Mouse (Mus musculus): ENCODE measurements at regions not wholly inside any gene's neighbourhood (a gene's known extent, or its start where the extent isn't known, plus 50 kb on each side); places are given as distances from the start of the nearest gene placed in this dataset.
A peak's percentile ranks its signal among the peaks of the same experiment; 100 is the strongest.

GRCm38 (mm10) chr2:166346421-166347182, 191.1 kb upstream of the Sulf2 start:
- no peak overlapping the region for H3K27ac ChIP-seq (ENCODE audit: control insufficient read depth, insufficient read depth, low read length)
- WGBS, result 72% methylated on average over 18 of the region's 18 CpGs
- no peaks in the 10 kb centered on the region for H3K36me3 ChIP-seq (ENCODE audit: control insufficient read depth, insufficient read depth, low read length)
- DNase-seq, result no peak
- TF ChIP-seq CTCF (IDR thresholded peaks at IDR 0.05; ENCODE audit: borderline replicate concordance, control insufficient read depth, extremely low read depth, insufficient read depth, low read length, poor library complexity) (no peak), POLR2A (IDR thresholded peaks at IDR 0.05; ENCODE audit: control insufficient read depth, extremely low read depth, insufficient read depth, low read length, poor library complexity) (no peak)
- no peaks in the 10 kb centered on the region for H3K4me1 ChIP-seq (replicated peaks; ENCODE audit: control insufficient read depth, insufficient read depth, low read length)
- no peak overlapping the region for H3K4me3 ChIP-seq (ENCODE audit: control insufficient read depth, insufficient read depth, low read length)
- H3K27me3 ChIP-seq (ENCODE audit: control insufficient read depth, insufficient read depth, low read length), result no peaks in the 10 kb centered on the region

- WGBS, result 95% methylated on average over 10 of the region's 10 CpGs
Measured at GRCm38 (mm10) chr2:166343551-166344340, 188.3 kb upstream of the Sulf2 start.

GRCm38 (mm10) chr2:166342407-166342806, 186.9 kb upstream of the Sulf2 start:
- no peaks in the 10 kb centered on the region for H3K36me3 ChIP-seq (ENCODE audit: control insufficient read depth, insufficient read depth, low read length)
- no peak overlapping the region for H3K27ac ChIP-seq (ENCODE audit: control insufficient read depth, insufficient read depth, low read length)
- TF ChIP-seq POLR2A (IDR thresholded peaks at IDR 0.05; ENCODE audit: control insufficient read depth, extremely low read depth, insufficient read depth, low read length, poor library complexity), result no peak
- TF ChIP-seq CTCF (IDR thresholded peaks at IDR 0.05; ENCODE audit: borderline replicate concordance, control insufficient read depth, extremely low read depth, insufficient read depth, low read length, poor library complexity), result no peak
- H3K27me3 ChIP-seq (ENCODE audit: control insufficient read depth, insufficient read depth, low read length), result no peaks in the 10 kb centered on the region
- no peak for DNase-seq
- no peaks in the 10 kb centered on the region for H3K4me1 ChIP-seq (replicated peaks; ENCODE audit: control insufficient read depth, insufficient read depth, low read length)
- WGBS, result 87% methylated on average over 9 of the region's 9 CpGs
- no peak overlapping the region for H3K4me3 ChIP-seq (ENCODE audit: control insufficient read depth, insufficient read depth, low read length)

More at GRCm38 (mm10) chr2:166343551-166344340, 188.3 kb upstream of the Sulf2 start:
- no peak for DNase-seq
- H3K4me3 ChIP-seq (ENCODE audit: control insufficient read depth, insufficient read depth, low read length), result no peak overlapping the region
- no peak overlapping the region for H3K27ac ChIP-seq (ENCODE audit: control insufficient read depth, insufficient read depth, low read length)
- H3K36me3 ChIP-seq (ENCODE audit: control insufficient read depth, insufficient read depth, low read length), result no peaks in the 10 kb centered on the region
- H3K4me1 ChIP-seq (replicated peaks; ENCODE audit: control insufficient read depth, insufficient read depth, low read length), result no peaks in the 10 kb centered on the region
- no peaks in the 10 kb centered on the region for H3K27me3 ChIP-seq (ENCODE audit: control insufficient read depth, insufficient read depth, low read length)
- no peak for TF ChIP-seq CTCF (IDR thresholded peaks at IDR 0.05; ENCODE audit: borderline replicate concordance, control insufficient read depth, extremely low read depth, insufficient read depth, low read length, poor library complexity)
- TF ChIP-seq POLR2A (IDR thresholded peaks at IDR 0.05; ENCODE audit: control insufficient read depth, extremely low read depth, insufficient read depth, low read length, poor library complexity), result no peak

GRCm38 (mm10) chr2:166340196-166340595, 184.7 kb upstream of the Sulf2 start:
- H3K4me1 ChIP-seq (replicated peaks; ENCODE audit: control insufficient read depth, insufficient read depth, low read length), result no peaks in the 10 kb centered on the region
- TF ChIP-seq POLR2A (IDR thresholded peaks at IDR 0.05; ENCODE audit: control insufficient read depth, extremely low read depth, insufficient read depth, low read length, poor library complexity) (no peak), CTCF (IDR thresholded peaks at IDR 0.05; ENCODE audit: borderline replicate concordance, control insufficient read depth, extremely low read depth, insufficient read depth, low read length, poor library complexity) (no peak)
- H3K4me3 ChIP-seq (ENCODE audit: control insufficient read depth, insufficient read depth, low read length), result no peak overlapping the region
- 95% methylated on average over 9 of the region's 9 CpGs for WGBS
- no peaks in the 10 kb centered on the region for H3K27me3 ChIP-seq (ENCODE audit: control insufficient read depth, insufficient read depth, low read length)
- H3K27ac ChIP-seq (ENCODE audit: control insufficient read depth, insufficient read depth, low read length), result no peak overlapping the region
- no peak for DNase-seq
- H3K36me3 ChIP-seq (ENCODE audit: control insufficient read depth, insufficient read depth, low read length), result no peaks in the 10 kb centered on the region

GRCm38 (mm10) chr2:166339427-166339826, 184.0 kb upstream of the Sulf2 start:
- DNase-seq, result peak; percentile 6
- no peaks in the 10 kb centered on the region for H3K36me3 ChIP-seq (ENCODE audit: control insufficient read depth, insufficient read depth, low read length)
- H3K4me3 ChIP-seq (ENCODE audit: control insufficient read depth, insufficient read depth, low read length), result no peak overlapping the region
- TF ChIP-seq CTCF (IDR thresholded peaks at IDR 0.05; ENCODE audit: borderline replicate concordance, control insufficient read depth, extremely low read depth, insufficient read depth, low read length, poor library complexity) (peak; percentile 48; the same call in 1 of the 2 replicates), POLR2A (IDR thresholded peaks at IDR 0.05; ENCODE audit: control insufficient read depth, extremely low read depth, insufficient read depth, low read length, poor library complexity) (no peak)
- H3K27ac ChIP-seq (ENCODE audit: control insufficient read depth, insufficient read depth, low read length), result no peak overlapping the region
- 91% methylated on average over 5 of the region's 5 CpGs for WGBS
- H3K4me1 ChIP-seq (replicated peaks; ENCODE audit: control insufficient read depth, insufficient read depth, low read length), result no peaks in the 10 kb centered on the region
- no peaks in the 10 kb centered on the region for H3K27me3 ChIP-seq (ENCODE audit: control insufficient read depth, insufficient read depth, low read length)

- DNase-seq, result no peak
- Histone ChIP-seq H3K27ac (ENCODE audit: control insufficient read depth, insufficient read depth, low read length) (no peak overlapping the region), H3K27me3 (ENCODE audit: control insufficient read depth, insufficient read depth, low read length) (no peaks in the 10 kb centered on the region), H3K36me3 (ENCODE audit: control insufficient read depth, insufficient read depth, low read length) (no peaks in the 10 kb centered on the region), H3K4me3 (ENCODE audit: control insufficient read depth, insufficient read depth, low read length) (no peak overlapping the region), H3K4me1 (replicated peaks; ENCODE audit: control insufficient read depth, insufficient read depth, low read length) (no peaks in the 10 kb centered on the region)
- TF ChIP-seq CTCF (IDR thresholded peaks at IDR 0.05; ENCODE audit: borderline replicate concordance, control insufficient read depth, extremely low read depth, insufficient read depth, low read length, poor library complexity) (no peak), POLR2A (IDR thresholded peaks at IDR 0.05; ENCODE audit: control insufficient read depth, extremely low read depth, insufficient read depth, low read length, poor library complexity) (no peak)
- 80% methylated on average over 11 of the region's 11 CpGs for WGBS
Measured at GRCm38 (mm10) chr2:166338396-166339085, 183.1 kb upstream of the Sulf2 start.

Data from thymus, adult 2 months (tissue).